Mouse (Mus musculus): Measurements from ENCODE around the gene Phgr1. TPM values are rescaled to one million over a fixed set of nuclear protein-coding genes. Genes with fewer than 3 reads are reported as not detected.

Phgr1 gene
- polyA plus RNA-seq, 2 experiments, result not detected

DNA sequence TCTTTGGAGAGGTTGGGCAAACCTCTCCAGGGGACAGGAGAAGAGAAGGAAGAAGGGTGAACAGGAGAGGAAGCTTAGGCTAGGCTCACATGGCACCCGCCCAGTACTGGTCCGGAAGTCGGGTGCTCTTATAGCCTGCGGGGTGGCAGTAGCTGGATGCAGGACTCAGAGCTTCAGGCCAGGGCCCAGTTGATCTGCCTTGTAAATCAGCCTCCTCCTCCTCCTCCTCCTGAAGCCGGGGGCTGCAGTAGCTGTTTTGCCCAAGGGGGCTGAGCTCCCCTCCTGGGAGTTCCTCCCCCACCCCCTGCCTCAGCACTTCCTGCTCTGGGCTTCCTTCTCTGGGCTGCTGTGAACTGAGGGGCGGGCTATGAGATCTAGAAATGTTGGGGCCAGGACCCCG lies 44.2 kb upstream of the Phgr1 start, which contains the start of gene Plcb2:
TSS of gene Plcb2 (minus strand) at position 102 of the 400 bp plus-strand sequence.
- Histone ChIP-seq H3K4me1 (replicated peaks; ENCODE audit: control insufficient read depth in 2 of 2, insufficient read depth in 2 of 2, low read length in 1 of 2) (peaks cover 0 to 13% of the 10 kb centered on the region in 2 experiments; a peak in 2 of 4 replicates), H3K4me3 (ENCODE audit: insufficient read depth in 1 of 2, low read depth in 2 of 2, low read length in 2 of 2) (peak within 1 kb of the TSS; percentile 22 to 38; a peak in 3 of 4 replicates), H3K27ac (no peak within 1 kb of the TSS), H3K9ac (replicated peaks) (no peak within 1 kb of the TSS), H3K36me3 (replicated peaks; ENCODE audit: control insufficient read depth, insufficient read depth, low read depth) (no peaks in the 10 kb centered on the region), H3K9me3 (ENCODE audit: control insufficient read depth, low read length) (no peaks in the 10 kb centered on the region), H3K27me3 (ENCODE audit: control insufficient read depth, insufficient read depth, low read length) (no peaks in the 10 kb centered on the region), H3K4me2 (ENCODE audit: low read depth) (peak within 1 kb of the TSS; percentile 7)
- TF ChIP-seq EP300 (IDR thresholded peaks at IDR 0.05; ENCODE audit: low read depth) (no peak), CTCF (IDR thresholded peaks at IDR 0.05; ENCODE audit: low read depth) (no peak)
- DNase-seq (ENCODE audit: low read depth in 3 of 3, low spot score in 3 of 3) (no peak), ATAC-seq (ENCODE audit: insufficient read depth) (peak; percentile 27; the same call in 1 of the 2 replicates)
- WGBS (ENCODE audit: insufficient replicate concordance), result 9% methylated on average over 7 of the region's 7 CpGs

DNA sequence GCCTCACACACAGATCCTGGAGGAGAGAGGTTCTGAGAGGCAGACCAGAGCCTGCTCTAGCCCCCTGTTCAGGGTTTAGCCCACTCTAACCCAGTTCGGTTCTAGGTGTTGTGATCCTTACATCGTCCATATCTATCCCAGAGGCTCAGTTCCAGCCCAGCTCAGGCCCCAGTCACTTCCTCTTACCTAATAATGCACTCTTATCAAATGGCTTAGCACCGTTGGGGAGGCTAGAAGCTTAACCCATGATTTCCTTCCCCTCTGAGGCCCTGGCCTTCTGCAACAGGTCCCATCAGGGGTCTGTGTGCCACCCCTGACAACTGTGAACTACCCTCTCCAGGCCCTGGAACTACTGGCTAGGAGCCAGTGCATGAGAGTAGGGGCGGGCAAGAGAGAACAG lies 43.4 kb upstream of the Phgr1 start:
- no peak overlapping the region for H3K27ac ChIP-seq
- H3K9me3 ChIP-seq (ENCODE audit: control insufficient read depth, low read length), result no peaks in the 10 kb centered on the region
- no peak for DNase-seq (ENCODE audit: low read depth in 3 of 3, low spot score in 3 of 3)
- TF ChIP-seq CTCF (IDR thresholded peaks at IDR 0.05; ENCODE audit: low read depth) (no peak), EP300 (IDR thresholded peaks at IDR 0.05; ENCODE audit: low read depth) (no peak)
- ATAC-seq (ENCODE audit: insufficient read depth), result no peak
- peaks cover 0 to 6% of the 10 kb centered on the region in 2 experiments; a peak in 2 of 4 replicates for H3K4me1 ChIP-seq (replicated peaks; ENCODE audit: control insufficient read depth in 2 of 2, insufficient read depth in 2 of 2, low read length in 1 of 2)
- no peak overlapping the region for H3K4me3 ChIP-seq (ENCODE audit: insufficient read depth in 1 of 2, low read depth in 2 of 2, low read length in 2 of 2)
- no peaks in the 10 kb centered on the region; the same call in 1 of the 2 replicates for H3K27me3 ChIP-seq (ENCODE audit: control insufficient read depth, insufficient read depth, low read length)
- 13% methylated on average over 4 of the region's 4 CpGs for WGBS (ENCODE audit: insufficient replicate concordance)
- no peak overlapping the region for H3K9ac ChIP-seq (replicated peaks)
- H3K36me3 ChIP-seq (replicated peaks; ENCODE audit: control insufficient read depth, insufficient read depth, low read depth), result no peaks in the 10 kb centered on the region
- no peak overlapping the region for H3K4me2 ChIP-seq (ENCODE audit: low read depth)

DNA sequence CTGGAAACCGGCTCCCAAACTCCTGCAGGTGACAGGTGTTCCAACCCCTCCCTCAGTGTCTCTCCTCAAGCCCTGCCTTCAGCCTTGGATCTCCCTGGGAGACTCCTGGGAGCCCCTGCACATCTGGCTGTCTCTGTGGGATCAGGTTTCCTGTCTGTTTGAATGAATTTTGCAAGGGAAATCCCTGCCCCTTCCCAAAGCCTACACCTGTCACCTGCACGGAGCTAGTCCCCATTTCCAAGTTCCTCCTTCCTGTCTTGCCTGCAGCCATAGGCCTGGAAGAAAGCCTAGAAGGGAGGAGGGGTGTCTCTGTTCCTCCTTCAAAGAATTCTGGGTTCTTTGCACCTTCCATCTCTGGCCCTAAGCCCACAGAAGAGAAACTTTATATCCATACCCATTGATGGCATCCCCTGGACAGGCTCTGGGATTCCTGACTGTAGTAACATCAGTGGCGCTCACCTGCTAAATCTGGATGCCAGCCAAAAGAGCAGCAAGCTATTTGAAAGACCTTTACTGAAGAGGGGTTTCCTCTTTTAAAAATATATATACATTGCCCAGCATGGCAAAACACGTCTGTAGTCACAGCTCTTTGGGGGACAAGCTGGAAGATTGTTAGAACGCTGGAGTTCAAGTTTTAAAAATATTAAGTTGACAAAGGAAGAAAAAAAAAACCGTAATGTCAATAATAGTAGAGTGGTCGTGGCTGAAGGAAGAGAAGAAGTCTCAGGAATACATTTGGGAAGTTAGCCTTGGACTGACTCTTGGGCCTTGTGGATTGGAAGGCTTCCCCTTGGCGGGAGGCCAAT lies 42.5 kb upstream of the Phgr1 start:
- Histone ChIP-seq H3K27ac (no peak overlapping the region), H3K9me3 (ENCODE audit: control insufficient read depth, low read length) (no peaks in the 10 kb centered on the region), H3K27me3 (ENCODE audit: control insufficient read depth, insufficient read depth, low read length) (no peaks in the 10 kb centered on the region; the same call in 1 of the 2 replicates), H3K9ac (replicated peaks) (no peak overlapping the region), H3K4me1 (replicated peaks; ENCODE audit: control insufficient read depth in 2 of 2, insufficient read depth in 2 of 2, low read length in 1 of 2) (peaks cover 0 to 5% of the 10 kb centered on the region in 2 experiments; a peak in 1 of 4 replicates), H3K4me3 (ENCODE audit: insufficient read depth in 1 of 2, low read depth in 2 of 2, low read length in 2 of 2) (no peak overlapping the region), H3K4me2 (ENCODE audit: low read depth) (no peak overlapping the region), H3K36me3 (replicated peaks; ENCODE audit: control insufficient read depth, insufficient read depth, low read depth) (no peaks in the 10 kb centered on the region)
- ATAC-seq (ENCODE audit: insufficient read depth) (no peak), DNase-seq (ENCODE audit: low read depth in 3 of 3, low spot score in 3 of 3) (no peak)
- TF ChIP-seq EP300 (IDR thresholded peaks at IDR 0.05; ENCODE audit: low read depth) (no peak), CTCF (IDR thresholded peaks at IDR 0.05; ENCODE audit: low read depth) (no peak)
- WGBS (ENCODE audit: insufficient replicate concordance), result 29% methylated on average over 8 of the region's 8 CpGs

DNA sequence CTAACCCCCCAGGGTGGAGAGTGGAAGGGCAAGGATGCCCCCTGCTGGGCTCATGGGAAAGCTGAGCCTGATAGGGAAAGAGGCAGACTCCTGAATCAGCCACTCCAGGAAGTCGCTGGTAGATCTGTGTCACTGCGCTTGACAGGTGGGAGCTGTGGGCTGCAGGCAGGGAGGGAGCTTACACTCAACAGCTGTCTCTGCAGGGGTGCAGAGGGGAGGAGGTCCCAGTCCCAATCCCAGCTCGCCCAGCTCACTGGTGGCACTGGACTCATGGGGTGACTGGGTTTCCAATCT lies 42.0 kb upstream of the Phgr1 start:
- WGBS (ENCODE audit: insufficient replicate concordance), result 3% methylated on average over 3 of the region's 3 CpGs
- H3K4me3 ChIP-seq (ENCODE audit: insufficient read depth in 1 of 2, low read depth in 2 of 2, low read length in 2 of 2), result no peak overlapping the region

DNA sequence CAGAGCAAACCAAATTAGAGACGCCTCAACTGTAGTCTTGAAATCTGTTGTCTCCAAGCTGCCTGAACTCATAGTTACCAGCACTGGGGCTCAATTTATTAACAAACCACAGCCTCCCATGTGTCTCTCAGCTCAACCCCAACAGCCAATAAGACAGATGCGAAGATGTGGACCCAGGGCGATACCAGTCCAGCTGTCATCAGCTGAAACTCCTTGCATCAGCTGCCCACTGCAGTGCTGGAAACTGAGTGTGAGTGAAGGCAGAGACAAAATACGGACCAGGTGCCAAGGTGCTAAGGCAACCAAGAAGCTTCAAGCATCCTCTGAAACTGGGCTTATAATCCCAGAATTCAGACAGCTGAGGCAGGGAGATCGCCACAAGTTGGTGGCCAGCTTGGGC lies 40.6 kb upstream of the Phgr1 start:
- no peak overlapping the region for H3K9ac ChIP-seq (replicated peaks)
- no peaks in the 10 kb centered on the region for H3K36me3 ChIP-seq (replicated peaks; ENCODE audit: control insufficient read depth, insufficient read depth, low read depth)
- no peak overlapping the region for H3K4me2 ChIP-seq (ENCODE audit: low read depth)
- no peaks in the 10 kb centered on the region for H3K9me3 ChIP-seq (ENCODE audit: control insufficient read depth, low read length)
- no peak overlapping the region for H3K27ac ChIP-seq
- peaks cover 0 to 5% of the 10 kb centered on the region in 2 experiments; a peak in 1 of 4 replicates for H3K4me1 ChIP-seq (replicated peaks; ENCODE audit: control insufficient read depth in 2 of 2, insufficient read depth in 2 of 2, low read length in 1 of 2)
- no peak for DNase-seq (ENCODE audit: low read depth in 3 of 3, low spot score in 3 of 3)
- H3K27me3 ChIP-seq (ENCODE audit: control insufficient read depth, insufficient read depth, low read length), result no peaks in the 10 kb centered on the region; the same call in 1 of the 2 replicates
- no peak for ATAC-seq (ENCODE audit: insufficient read depth)
- no peak for TF ChIP-seq EP300 (IDR thresholded peaks at IDR 0.05; ENCODE audit: low read depth)
- no peak for TF ChIP-seq CTCF (IDR thresholded peaks at IDR 0.05; ENCODE audit: low read depth)
- no peak overlapping the region for H3K4me3 ChIP-seq (ENCODE audit: insufficient read depth in 1 of 2, low read depth in 2 of 2, low read length in 2 of 2)
- 74% methylated on average over 5 of the region's 5 CpGs for WGBS (ENCODE audit: insufficient replicate concordance)

More for the DNA sequence above, 42.0 kb upstream of the Phgr1 start:
- no peaks in the 10 kb centered on the region; the same call in 1 of the 2 replicates for H3K27me3 ChIP-seq (ENCODE audit: control insufficient read depth, insufficient read depth, low read length)
- no peaks in the 10 kb centered on the region for H3K36me3 ChIP-seq (replicated peaks; ENCODE audit: control insufficient read depth, insufficient read depth, low read depth)
- ATAC-seq (ENCODE audit: insufficient read depth) (peak; percentile 35; the same call in 1 of the 2 replicates), DNase-seq (ENCODE audit: low read depth in 3 of 3, low spot score in 3 of 3) (no peak)
- H3K9me3 ChIP-seq (ENCODE audit: control insufficient read depth, low read length), result no peaks in the 10 kb centered on the region
- H3K4me2 ChIP-seq (ENCODE audit: low read depth), result no peak overlapping the region
- peaks cover 0 to 5% of the 10 kb centered on the region in 2 experiments; a peak in 1 of 4 replicates for H3K4me1 ChIP-seq (replicated peaks; ENCODE audit: control insufficient read depth in 2 of 2, insufficient read depth in 2 of 2, low read length in 1 of 2)
- H3K27ac ChIP-seq, result no peak overlapping the region
- TF ChIP-seq EP300 (IDR thresholded peaks at IDR 0.05; ENCODE audit: low read depth), result no peak
- peak; percentile 87 for TF ChIP-seq CTCF (IDR thresholded peaks at IDR 0.05; ENCODE audit: low read depth)
- H3K9ac ChIP-seq (replicated peaks), result no peak overlapping the region
